8 mouse cellular contexts compared by ENCODE assay signal in genomic region chr11:76399587-76400330, GRCm38 (mm10). TPM values are rescaled to one million over a fixed set of nuclear protein-coding genes. Genes with fewer than 3 reads are reported as not detected.
DNase-seq lines count a peak whose midpoint lies in the region; ATAC-seq and TF ChIP-seq lines count a peak whose summit lies in the region.

No protein-coding gene starts in this region.

- no peak for TF ChIP-seq CTCF in cortical plate, adult 2 months (IDR thresholded peaks at IDR 0.05; ENCODE audit: extremely low read depth, insufficient read depth, low read length)

- TF ChIP-seq POLR2A in cortical plate, adult 2 months (IDR thresholded peaks at IDR 0.05; ENCODE audit: extremely low read depth, insufficient read depth, low read length), result no peak

- no peaks in the 10 kb centered on the region; the same call in 1 of the 2 replicates for H3K27me3 ChIP-seq in stomach, embryonic 16.5 days (ENCODE audit: control insufficient read depth, insufficient read depth, low read length)

- peak overlapping the region; percentile 70; the same call in 1 of the 2 replicates for H3K4me3 ChIP-seq in cortical plate, adult 2 months (ENCODE audit: insufficient read depth, low read length)
- H3K4me3 ChIP-seq in stomach, embryonic 16.5 days (replicated peaks; ENCODE audit: low read length), result peak overlapping the region; percentile 89

- H3K27ac ChIP-seq in cortical plate, adult 2 months (ENCODE audit: insufficient read depth, low read length), result no peak overlapping the region
- H3K27ac ChIP-seq in stomach, embryonic 16.5 days (ENCODE audit: low read length), result peak overlapping the region; percentile 91

- H3K4me2 ChIP-seq in stomach, embryonic 16.5 days (ENCODE audit: low read depth, low read length), result peak overlapping the region; percentile 69

- 5% methylated on average over 11 of the region's 11 CpGs for WGBS in stomach, embryonic 16.5 days

- H3K9ac ChIP-seq in stomach, embryonic 16.5 days (ENCODE audit: low read length), result peak overlapping the region; percentile 88

- peak; percentile 84 for DNase-seq in A20 (ENCODE audit: low read depth, low spot score)
- peak; percentile 65 for DNase-seq in Muller cell, postnatal 12 days (ENCODE audit: inconsistent ontology term)
- peak; percentile 48 to 57 for DNase-seq in heart, adult 9 months (ENCODE audit: low spot score in 2 of 2)
- peak; percentile 77 for DNase-seq in kidney, adult 9 months
- peak; percentile 66 for DNase-seq in lung, postnatal 10 days
- no peak for DNase-seq in natural killer cell, adult 2 months (ENCODE audit: low spot score in 2 of 2)

- no peaks in the 10 kb centered on the region for H3K9me3 ChIP-seq in stomach, embryonic 16.5 days (replicated peaks; ENCODE audit: control insufficient read depth, low read length)

- peak; percentile 31; the same call in 1 of the 2 replicates for ATAC-seq in stomach, embryonic 16.5 days (ENCODE audit: insufficient read depth, low FRiP score)

- no peaks in the 10 kb centered on the region for H3K36me3 ChIP-seq in stomach, embryonic 16.5 days (ENCODE audit: control insufficient read depth, insufficient read depth, low read length)

- peaks cover 3% of the 10 kb centered on the region; the same call in 1 of the 2 replicates for H3K4me1 ChIP-seq in cortical plate, adult 2 months (ENCODE audit: control insufficient read depth, insufficient read depth, low read length)
- H3K4me1 ChIP-seq in stomach, embryonic 16.5 days (ENCODE audit: control insufficient read depth, insufficient read depth, low read length), result peaks cover 12% of the 10 kb centered on the region

RNA-seq across cellular contexts. Expression of gene Nxn, which starts 0.8 kb away (rescaled TPM):
- polyA plus RNA-seq in cortical plate, adult 2 months (2012; rRNA removed), result 8.0 and 9.2 TPM in 2 replicates
- 26.6 and 28.7 TPM in 2 replicates for polyA plus RNA-seq in stomach, embryonic 16.5 days (2015; fragmentation: Nextera tagmentation; extraction: Ambion mirVana)

RNA-seq across cellular contexts. Expression of gene Timm22, which starts 7.0 kb away (rescaled TPM):
- polyA plus RNA-seq in cortical plate, adult 2 months (2012; rRNA removed), result 28.3 and 28.7 TPM in 2 replicates
- polyA plus RNA-seq in stomach, embryonic 16.5 days (2015; fragmentation: Nextera tagmentation; extraction: Ambion mirVana), result 76.1 and 94.9 TPM in 2 replicates

Comparison
In these comparisons a context has a peak if more than half of its experiments do, and no peak if none do; other contexts are left out.
1. DNase-seq: peak in A20 (single experiment), Muller cell, postnatal 12 days (single experiment), heart, adult 9 months (2 of 2), kidney, adult 9 months (single experiment) and lung, postnatal 10 days (single experiment); none in natural killer cell, adult 2 months (0 of 2).